Mouse (Mus musculus) adrenal gland, postnatal 36 days (tissue): ENCODE results near the gene Sohlh2. TPM values are rescaled to one million over a fixed set of nuclear protein-coding genes. Genes with fewer than 3 reads are reported as not detected.
"Not testable (repeated sequence)": the region's sequence is repeated elsewhere in the genome, so short reads cannot be mapped to it uniquely, and the experiment has no call there.

Source experiments
- DNase-seq, 2 experiments: peaks; one replicate each; pipeline ENCODE4 v3.0.0; 2021; ENCODE audit warnings: mixed read lengths in 1 of 2
- long read RNA-seq, 2 experiments: library from polyadenylated mRNA; stranded (forward); transcript quantifications; one replicate each; pipeline ENCODE4 v2.0.0; 2021; ENCODE audit warnings: borderline sequencing depth in 2 of 2
- total RNA-seq, 2 experiments: library from RNA; stranded (reverse); gene quantifications; 2 replicates each; pipeline ENCODE4 v1.2.3; 2021

Sohlh2 gene
- total RNA-seq = not detected
- long read RNA-seq, experiment 1 = 0 reads
- long read RNA-seq, experiment 2 = 0 reads

- no peak for DNase-seq
Measured at GRCm38 (mm10) chr3:55181766-55182165, at the start of gene Sohlh2. Gene Sohlh2, plus strand, starts transcription at chr3:55182028.

GRCm38 (mm10) chr3:55137039-55137438, 44.8 kb upstream of the Sohlh2 start, which contains the start of gene Ccdc169:
Gene Ccdc169, plus strand, starts transcription at chr3:55137339.
- DNase-seq = no peak

DNA sequence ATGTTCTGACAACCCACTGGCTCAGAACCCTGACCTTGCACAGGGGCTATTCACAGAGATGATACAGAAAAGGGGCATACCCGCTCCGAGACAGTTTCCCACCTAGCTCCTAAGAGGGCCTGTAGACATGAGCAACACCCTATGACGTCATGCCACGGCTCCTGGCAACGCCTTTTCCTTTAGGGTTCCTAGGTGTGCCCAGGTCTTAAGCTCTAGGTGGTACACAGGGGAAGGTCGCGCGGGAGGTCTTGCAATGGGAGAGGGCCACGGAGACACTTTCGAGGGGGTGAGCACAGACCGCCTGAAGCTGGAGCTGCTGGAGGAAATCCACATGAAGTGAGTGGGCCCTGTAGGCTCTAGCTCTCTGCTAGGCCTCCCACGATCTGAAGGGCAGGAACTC, 42.0 kb upstream of the Sohlh2 start:
- no peak for DNase-seq

DNA sequence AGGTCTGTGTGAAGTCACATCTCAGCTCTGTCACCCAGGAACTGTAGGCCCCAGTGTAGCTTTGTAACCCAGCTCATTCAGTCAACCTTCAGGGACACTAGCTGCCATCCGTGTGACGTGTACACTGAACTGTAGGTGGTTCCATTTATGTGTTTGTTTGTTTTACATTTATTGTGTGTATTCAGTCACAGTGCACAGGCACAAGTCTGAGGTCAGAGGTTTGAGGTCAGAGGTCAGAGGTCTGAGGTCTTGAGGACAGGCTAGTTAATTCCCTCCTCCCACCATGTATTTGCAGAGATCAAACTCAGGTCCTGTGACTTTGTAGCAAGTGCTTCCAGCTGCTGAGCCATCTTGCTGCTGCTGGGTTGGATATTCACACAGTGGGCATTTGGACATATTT, 40.4 kb upstream of the Sohlh2 start:
- no peak for DNase-seq

- DNase-seq = no peak
Measured at GRCm38 (mm10) chr3:55144916-55145315, 36.9 kb upstream of the Sohlh2 start.

DNA sequence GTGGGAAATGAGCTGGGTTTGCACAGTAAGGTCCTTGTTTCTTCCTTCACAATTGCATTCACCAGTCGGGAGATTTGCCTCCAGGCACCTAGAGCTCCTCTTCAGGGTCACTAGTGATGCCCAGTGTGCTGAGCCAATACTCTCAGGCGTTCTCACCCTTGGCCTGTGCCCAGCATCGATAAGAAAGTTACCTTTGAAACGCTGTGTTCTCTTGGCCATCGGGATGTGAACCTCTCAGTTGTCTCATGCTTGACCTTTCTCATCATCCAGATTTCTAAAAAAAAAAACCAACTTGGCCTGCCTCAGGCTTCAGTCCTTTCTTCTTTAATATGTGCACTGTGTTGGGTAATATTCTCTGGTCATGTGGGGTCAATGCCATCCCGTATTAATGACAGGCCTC, 35.4 kb upstream of the Sohlh2 start:
- peak in 1 of 2 experiments; percentile 36 for DNase-seq

DNA sequence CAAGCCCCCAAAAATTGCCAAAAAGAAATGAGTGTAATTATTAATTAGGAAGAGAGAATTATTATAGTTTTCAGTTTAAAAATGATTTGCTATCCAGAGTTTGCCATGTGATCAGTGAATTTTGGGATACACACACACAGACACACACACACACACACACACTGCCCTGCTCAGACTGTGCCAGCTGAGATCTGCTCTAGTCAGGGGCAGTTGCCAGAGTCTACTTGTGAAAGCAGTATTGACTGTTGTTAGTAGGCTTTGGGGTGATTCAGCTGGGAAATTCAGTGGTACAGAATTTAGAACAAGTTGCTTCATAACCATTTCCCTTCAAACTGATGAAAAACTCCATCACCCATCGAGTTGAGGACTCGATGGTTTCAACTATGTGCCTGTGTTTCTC, 34.7 kb upstream of the Sohlh2 start:
- no peak for DNase-seq

DNA sequence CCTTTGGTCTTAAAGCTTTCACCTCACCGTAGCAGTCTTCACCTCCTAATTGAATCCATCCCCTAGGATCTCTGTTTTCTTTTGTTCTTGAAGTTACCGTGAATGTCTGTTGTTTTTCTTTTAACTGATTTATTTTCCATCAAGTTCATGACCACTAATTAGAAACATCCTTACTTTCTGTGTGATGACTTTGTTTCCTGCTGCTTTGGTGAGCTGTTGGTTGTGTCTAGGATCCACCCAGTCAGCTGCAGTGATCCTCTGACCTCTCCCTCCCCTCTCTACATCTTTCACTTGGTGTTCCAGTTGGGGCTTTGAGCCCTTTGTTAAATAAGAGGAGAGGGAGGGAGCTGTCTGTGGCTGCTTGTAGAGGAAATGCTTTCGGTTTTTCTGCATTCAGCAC, 33.7 kb upstream of the Sohlh2 start:
- no peak for DNase-seq

DNA sequence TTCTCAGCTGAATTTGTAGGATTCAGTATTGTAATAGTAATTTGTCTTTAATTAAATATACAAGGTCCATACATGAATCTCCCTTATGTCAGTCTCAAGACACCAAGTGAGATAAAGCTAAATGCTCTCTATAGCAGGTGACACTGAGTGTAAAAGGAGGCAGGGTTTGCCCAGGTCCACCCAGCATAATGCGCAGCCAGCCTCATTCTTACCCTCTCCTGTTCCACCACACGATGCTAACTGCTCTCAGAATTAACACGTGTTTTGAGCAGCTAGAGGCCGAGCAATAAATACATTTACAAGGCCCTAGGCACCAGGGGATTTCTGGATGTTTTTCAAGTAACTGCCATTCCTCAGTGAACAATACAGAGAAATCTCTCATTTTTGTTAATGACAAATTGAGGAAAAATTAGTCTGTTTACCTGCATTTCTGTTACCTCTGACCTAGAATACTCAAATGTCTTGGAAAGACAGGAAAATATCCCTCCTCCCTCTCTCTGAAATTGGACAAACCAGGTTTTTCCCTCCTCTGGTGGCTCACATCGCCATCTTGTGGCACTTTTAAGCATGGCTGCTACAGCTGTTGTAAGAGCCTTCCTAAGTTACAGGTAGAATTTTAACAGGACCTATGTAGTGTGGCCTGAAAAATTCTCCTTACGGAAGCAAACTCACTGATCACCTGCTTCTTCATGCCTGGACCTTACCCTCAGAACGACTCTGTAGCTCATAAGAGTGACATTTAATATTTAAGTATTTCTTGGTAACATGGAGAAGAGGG, 30.0 kb upstream of the Sohlh2 start:
- DNase-seq = peak; percentile 65 to 69

GRCm38 (mm10) chr3:55152673-55153334, 29.0 kb upstream of the Sohlh2 start:
- DNase-seq = no peak

GRCm38 (mm10) chr3:55154163-55154562, 27.7 kb upstream of the Sohlh2 start:
- no peak for DNase-seq

GRCm38 (mm10) chr3:55157413-55157812, 24.4 kb upstream of the Sohlh2 start:
- DNase-seq = no peak

DNA sequence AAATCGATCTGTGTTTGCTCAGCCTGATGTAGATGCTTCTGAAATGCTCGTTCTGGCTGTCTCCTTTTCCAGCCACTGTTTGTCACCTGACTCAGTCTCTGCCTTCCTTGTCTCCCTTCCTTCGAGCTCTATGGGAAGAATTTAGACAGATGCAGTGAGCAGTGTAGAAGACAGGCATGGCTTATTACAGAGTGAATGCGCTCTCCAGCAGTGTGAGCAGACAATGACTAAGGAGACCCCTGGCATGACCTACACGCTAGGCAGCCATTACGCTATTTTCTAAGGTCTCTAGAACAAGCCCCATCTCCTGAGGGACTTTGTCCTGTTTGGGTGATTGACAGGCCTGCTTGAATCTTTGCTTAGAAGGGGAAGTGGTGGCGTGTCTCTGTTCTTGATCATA, 20.7 kb upstream of the Sohlh2 start:
- DNase-seq = no peak

DNA sequence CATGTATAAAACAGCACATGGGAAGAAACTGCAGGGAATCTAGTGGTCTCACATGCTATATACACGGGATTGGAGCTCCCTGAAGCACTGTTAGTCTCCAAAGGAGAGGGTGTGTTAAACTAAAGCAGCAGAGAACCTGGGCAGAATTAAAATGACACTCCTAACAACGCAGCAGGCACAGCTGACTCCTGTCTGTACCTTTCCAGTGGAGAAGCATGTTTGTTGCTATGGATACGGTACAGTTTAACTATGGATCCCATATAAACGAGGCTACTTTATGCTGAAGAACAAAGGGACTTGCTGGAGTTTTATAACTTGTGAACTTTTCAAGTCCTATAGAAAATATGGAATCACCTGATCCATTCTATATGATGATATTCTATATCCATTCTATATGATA, 18.3 kb upstream of the Sohlh2 start:
- DNase-seq = no peak

DNA sequence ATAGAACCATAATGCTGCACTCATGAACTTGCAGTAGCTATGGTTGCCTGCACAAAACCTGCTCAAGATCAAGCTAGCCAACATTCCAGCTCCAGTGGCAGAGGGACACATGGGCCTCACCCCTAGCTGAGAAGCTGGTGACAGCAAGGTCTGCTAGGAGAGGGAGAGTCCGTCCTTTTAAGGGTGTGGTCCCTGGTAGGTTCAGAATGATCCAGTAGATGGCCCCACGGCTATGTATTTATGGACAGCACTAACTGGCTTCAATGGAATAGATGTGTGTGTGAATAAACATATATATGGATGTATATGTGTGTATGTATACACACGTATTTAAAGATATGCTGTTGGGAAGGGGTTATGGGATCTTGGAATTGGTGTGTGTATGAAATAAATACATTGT, 9.3 kb upstream of the Sohlh2 start:
- no peak for DNase-seq

GRCm38 (mm10) chr3:55177271-55177670, 4.6 kb upstream of the Sohlh2 start:
- no peak for DNase-seq

- DNase-seq = no peak
Measured at GRCm38 (mm10) chr3:55191668-55192067, 9.8 kb downstream of the Sohlh2 start.

DNA sequence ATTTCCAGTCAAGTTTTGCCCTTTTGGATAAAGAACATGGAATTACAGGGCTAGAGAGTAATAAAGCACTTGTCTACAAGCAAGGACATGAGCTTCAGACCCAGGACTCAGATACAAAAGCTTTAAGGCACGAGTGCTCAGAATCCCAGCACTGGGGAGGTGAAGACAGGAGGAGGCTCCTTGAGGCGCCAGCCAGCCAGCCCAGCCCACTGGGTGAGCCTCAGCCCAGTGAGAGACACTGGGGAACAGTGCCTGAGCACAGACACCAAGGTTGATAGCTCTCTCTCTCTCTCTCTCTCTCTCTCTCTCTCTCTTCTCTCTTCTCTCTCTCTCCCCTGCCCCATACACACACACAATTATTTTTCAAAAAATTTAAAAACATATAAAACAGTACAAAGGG, 11.5 kb downstream of the Sohlh2 start:
- no peak for DNase-seq

- no peak for DNase-seq
Measured at GRCm38 (mm10) chr3:55194792-55195191, 13.0 kb downstream of the Sohlh2 start.

DNA sequence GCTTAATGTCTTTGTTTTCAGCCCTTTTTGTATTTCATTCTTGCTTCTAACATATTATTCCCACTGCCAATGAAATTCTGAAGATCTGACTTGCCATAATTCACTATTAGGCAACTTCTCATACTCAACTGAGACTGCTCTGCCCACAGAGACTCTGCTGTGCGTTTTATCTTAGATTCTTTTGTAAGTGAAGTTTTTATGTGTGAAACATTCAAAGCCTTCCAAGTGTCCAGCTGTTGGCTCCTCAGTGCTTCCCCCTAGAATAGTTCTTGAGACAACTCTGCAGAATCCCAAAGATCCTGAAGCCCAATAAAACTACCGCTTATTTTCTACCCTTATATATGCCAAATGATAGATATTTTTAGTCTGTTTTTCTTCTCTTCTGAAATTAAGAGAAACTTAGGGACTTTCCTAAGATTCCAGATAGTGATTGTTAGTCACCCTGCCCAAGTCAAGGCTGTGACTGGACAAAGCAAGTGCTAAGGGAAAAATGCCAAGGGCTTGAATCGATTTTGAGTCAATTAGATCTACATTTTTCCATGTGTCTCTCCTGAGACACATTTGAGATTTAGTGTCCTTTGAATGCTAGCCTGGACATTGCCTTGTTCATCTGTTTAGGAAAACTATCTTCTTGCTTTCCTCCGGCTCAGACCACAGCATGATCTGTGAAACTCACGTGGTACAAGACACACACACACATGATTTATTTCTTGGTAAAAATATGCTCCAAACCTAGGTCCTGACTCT, 13.9 kb downstream of the Sohlh2 start:
- DNase-seq = no peak

- DNase-seq = no peak
Measured at GRCm38 (mm10) chr3:55196328-55196710, 14.5 kb downstream of the Sohlh2 start.

- DNase-seq = not testable (repeated sequence)
Measured at GRCm38 (mm10) chr3:55203621-55204020, 21.8 kb downstream of the Sohlh2 start.

GRCm38 (mm10) chr3:55206413-55206812, 24.6 kb downstream of the Sohlh2 start:
- DNase-seq = no peak
